Mouse (Mus musculus) spleen, postnatal 10 days (tissue): ENCODE measurements at regions not wholly inside any gene's neighbourhood (a gene's known extent, or its start where the extent isn't known, plus 50 kb on each side); places are given as distances from the start of the nearest gene placed in this dataset.
"Not testable (repeated sequence)": the region's sequence is repeated elsewhere in the genome, so short reads cannot be mapped to it uniquely, and the experiment has no call there.

Source experiments
- DNase-seq, 2 experiments: peaks; one replicate each; pipeline ENCODE4 v3.0.0; 2021 to 2022; ENCODE audit warnings: low spot score in 2 of 2

DNA sequence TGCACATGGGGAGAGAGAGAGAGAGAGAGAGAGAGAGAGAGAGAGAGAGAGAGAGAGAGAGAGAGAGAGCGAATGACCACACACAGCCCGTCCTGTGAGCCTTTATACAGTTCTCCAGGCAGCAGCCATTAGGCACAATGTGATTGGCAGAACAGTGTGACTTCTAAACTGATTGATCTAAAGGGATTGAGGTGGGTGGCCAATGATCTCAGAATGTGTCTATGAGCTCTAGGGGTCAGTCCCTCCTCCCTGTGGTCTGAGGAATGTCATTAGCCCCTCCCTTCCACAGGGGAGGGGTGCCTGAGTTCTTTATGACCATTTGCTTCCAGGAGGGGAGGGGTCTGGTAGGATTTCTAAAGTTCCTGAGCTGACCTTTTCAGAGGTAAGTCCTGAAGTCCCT, 62.1 kb downstream of the Duxbl3 start:
- not testable (repeated sequence) for DNase-seq

DNA sequence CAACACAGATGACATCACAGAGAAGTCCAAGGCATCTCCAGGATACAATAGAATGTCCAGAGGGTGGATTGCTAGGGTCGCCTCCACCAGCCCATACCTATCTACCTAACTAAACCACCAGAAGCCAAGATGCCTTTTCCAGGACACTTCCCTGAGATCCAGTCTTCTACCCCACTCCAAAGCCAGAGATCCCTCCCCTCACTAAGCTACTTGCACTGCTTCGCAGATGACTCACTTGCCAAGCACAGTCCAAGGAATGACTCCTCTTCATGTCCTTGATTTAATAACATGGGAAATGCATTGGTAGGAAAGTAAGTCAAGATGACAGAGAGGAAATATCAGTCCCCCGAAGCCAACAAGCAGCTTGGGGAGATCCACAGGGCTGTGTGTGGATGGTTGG, 63.0 kb downstream of the Duxbl3 start:
- DNase-seq: no peak

DNA sequence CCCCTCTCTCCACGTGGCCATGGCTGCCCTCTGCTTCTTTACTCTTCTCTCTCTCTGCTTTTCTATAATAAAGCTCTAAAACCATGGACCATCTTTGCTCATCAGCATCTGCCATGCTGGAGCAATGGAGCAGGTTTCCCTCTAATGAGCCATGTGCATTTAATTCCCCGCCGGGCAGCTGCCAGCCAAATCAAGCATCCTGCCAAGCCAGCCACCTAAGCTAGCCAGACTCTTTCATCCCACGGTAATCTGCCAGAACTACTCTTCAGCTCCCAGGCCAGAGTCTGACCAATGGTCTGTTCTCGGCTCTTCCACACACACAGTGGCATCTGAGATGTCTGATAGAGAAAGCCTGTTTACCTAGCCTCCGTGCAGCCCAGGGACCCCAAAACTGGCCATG, 70.8 kb downstream of the Duxbl3 start:
- no peak for DNase-seq

DNA sequence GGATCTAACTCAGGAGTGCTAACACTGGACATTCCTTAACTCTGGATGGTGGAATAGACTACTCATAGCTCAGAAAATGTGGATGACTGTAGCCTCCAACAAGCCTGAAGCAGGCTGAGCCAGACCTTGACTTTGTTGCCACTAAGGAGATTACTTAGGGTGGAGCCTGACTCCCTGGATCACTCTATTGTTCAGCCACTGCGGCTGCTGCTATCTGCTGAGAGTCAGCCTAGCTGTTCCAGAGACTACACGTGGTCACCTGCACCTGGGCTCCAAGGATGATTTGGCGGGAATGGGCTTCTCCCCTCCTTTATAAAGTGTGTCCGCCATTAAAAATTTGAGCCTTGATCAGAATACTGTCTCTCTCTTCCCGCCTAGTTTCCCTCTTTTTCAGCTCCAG, 83.3 kb downstream of the Duxbl3 start:
- no peak for DNase-seq

DNA sequence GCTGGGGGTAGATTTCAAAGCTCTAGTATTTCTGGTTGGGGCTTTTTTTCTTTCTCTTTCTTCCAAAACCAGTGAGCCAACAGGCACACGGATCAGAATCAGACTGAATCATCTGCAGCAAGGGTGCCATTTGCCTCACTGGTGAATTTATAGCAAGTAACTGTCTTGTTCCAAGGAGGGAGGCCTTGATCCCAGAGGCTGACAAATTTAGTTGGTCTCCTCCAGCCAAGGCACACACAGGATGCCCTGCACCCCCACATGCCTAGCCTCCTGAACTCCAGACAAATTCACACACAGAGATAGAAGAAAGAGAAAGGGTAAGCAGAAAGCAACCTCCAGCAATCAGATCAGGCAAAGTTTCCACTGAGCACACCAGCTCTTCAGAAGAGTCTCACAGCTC, 87.5 kb downstream of the Duxbl3 start:
- no peak for DNase-seq

DNA sequence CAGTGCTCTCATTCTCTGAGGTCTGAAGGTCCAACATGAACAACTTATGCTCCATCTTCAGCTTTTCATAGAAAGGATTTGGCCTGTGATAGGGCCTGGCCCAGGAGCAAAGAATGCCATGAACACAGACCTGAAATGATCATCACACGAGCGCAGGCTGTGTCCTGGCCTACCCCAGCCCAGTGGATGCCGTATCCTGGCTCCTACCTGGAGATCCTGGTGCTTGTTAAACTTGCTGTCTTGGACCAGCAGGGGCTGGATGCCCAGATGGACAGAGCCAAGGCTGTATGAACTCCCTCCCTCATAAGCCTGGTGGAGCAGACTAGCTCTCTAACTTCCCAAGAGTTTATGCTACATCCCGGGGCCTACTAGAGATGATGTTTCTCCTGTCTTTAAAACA, 89.5 kb downstream of the Duxbl3 start:
- no peak for DNase-seq

DNA sequence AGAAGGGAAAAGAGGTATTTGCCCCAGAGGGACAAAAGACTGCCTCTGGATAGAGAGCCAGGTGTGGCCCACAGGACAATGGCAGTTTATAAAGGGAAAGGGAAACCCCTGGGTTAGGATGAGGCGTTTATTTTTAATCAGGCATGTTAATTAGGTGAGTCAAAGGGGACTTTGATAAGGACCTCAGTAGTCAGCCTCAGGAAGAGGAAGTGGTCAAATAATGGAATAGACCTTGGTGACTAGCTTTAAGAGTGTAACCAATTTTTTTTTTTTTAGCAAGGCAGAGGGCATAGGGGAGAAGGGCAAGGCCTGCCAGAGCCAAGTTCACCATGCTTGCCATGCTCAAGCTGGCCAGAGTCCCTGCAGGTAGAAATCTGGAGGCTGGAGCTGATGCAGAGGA, 95.2 kb downstream of the Duxbl3 start:
- no peak for DNase-seq

DNA sequence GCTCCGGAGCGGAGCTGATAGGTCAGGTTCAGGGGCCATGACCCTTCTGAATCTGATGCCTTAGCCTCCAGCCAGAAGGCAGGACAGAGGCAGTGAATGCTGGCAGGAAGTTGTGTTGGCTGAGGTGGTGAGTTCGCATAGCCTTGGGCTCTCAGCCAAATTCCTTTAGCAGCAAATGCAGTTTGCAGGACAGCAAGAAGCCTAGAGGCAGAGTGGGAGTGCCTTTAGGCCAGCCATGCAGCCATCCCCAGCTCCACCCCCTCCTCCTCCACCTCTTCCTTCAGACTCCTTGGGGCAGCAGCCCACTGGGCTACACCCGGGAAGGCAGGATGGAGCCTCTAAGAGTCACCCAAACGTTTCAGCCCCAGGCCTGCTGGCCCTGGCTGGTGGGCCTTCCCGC, 99.5 kb downstream of the Duxbl3 start:
- peak in 1 of 2 experiments; percentile 11 for DNase-seq

DNA sequence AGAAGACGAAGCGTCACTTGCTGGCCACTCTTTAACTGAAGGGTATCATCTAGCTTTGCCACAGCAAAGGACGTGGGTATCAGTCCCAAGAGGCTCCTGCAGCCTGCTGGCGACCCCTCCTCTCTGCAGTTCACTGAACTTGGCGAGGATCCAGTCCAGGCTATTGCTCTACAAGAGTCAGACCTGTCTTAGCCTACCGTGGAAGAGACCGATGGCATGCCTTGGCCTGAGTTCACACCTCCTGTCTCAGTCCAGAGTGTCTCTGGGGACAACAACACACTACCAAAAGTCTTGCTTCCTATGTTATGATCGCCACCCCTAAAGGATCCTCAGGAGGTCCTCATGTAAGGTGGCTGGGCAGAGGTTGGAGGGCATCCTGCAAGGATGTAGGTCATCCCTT, 100.2 kb downstream of the Duxbl3 start:
- DNase-seq: no peak

DNA sequence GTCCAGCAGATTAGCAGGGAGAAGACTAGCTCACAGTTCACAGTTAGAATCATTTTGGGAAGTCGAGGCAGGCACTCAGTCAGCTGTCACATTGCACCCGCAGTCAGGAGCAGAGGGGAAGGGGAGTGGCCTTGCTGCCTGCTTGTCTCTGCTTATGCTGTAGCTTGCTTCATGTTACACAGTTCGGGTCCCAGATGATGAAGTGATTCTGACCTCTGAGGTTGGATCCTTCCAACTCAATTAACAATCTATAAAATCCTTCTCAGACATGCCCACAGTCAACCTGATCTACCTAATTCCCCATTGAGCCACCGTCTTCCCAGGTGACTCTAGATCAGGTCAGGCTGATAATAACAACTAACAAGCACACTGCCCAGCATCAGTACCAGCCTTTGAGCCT, 102.3 kb downstream of the Duxbl3 start:
- no peak for DNase-seq

DNA sequence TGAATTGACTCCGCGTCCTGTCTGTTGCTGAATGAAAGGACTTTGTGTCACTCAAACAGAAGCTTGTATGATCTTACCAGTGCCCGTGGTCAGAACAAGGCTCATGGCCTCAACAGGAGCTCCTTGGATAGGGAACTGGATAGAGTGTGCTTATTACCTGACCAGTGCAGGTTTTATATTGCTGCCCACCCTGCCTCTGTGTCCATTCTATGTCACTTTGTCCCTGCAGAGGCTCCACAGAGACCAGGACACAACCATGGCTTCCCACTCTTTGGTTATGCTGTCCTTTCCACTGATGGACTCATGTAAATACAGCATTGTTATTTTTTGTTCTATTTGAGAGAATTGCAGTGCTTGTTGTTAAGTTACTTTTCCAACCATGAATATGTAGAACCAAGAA, 103.4 kb downstream of the Duxbl3 start:
- DNase-seq: no peak
